Mouse (Mus musculus): ENCODE data around the gene Hjurp. TPM values are rescaled to one million over a fixed set of nuclear protein-coding genes. Genes with fewer than 3 reads are reported as not detected.

The Hjurp gene
- polyA plus RNA-seq, 1 experiment from 2014 or later = 56.0 TPM

GRCm38 (mm10) chr1:88234646-88235045 is 42.8 kb downstream of the Hjurp start:
- no peak for DNase-seq (ENCODE audit: low read depth, low spot score)
- TF ChIP-seq CTCF (IDR thresholded peaks at IDR 0.05) = no peak
- ATAC-seq = no peak
- no peaks in the 10 kb centered on the region for H3K27me3 ChIP-seq
- POLR2A ChIA-PET = no interaction called here
- in situ Hi-C loops (cut with MboI; ENCODE audit: low pct_unique_long_range_greater_than_20kb) = no loop called here
- CTCF ChIA-PET = interaction anchor here (1.0 to 1.4 kb wide), 3 partner anchors 11 to 21 kb away, joined by 3 read pairs; no protein-coding TSS in a partner anchor

GRCm38 (mm10) chr1:88234248-88234610 is 43.2 kb downstream of the Hjurp start:
- DNase-seq (ENCODE audit: low read depth, low spot score) (no peak), ATAC-seq (no peak)
- in situ Hi-C loops (cut with MboI; ENCODE audit: low pct_unique_long_range_greater_than_20kb) = no loop called here
- ChIA-PET CTCF (interaction anchor here (1.3 to 1.4 kb wide), 2 partner anchors 11 to 21 kb away, joined by 3 read pairs; no protein-coding TSS in a partner anchor), POLR2A (interaction anchor here (0.6 kb wide), 1 partner anchor 68 kb away, joined by 3 read pairs; no protein-coding TSS in a partner anchor)
- no peaks in the 10 kb centered on the region for H3K27me3 ChIP-seq
- TF ChIP-seq CTCF (IDR thresholded peaks at IDR 0.05) = no peak

- ChIA-PET POLR2A (interaction anchor here (0.6 kb wide), 1 partner anchor 67 kb away, joined by 3 read pairs; no protein-coding TSS in a partner anchor), CTCF (interaction anchor here (1.3 to 1.4 kb wide), 2 partner anchors 10 to 20 kb away, joined by 3 read pairs; no protein-coding TSS in a partner anchor)
- DNase-seq (ENCODE audit: low read depth, low spot score) (no peak), ATAC-seq (no peak)
- no peak for TF ChIP-seq CTCF (IDR thresholded peaks at IDR 0.05)
- in situ Hi-C loops (cut with MboI; ENCODE audit: low pct_unique_long_range_greater_than_20kb) = no loop called here
- no peaks in the 10 kb centered on the region for H3K27me3 ChIP-seq
Observed at GRCm38 (mm10) chr1:88233421-88234247, 43.8 kb downstream of the Hjurp start.

GRCm38 (mm10) chr1:88232664-88233380 is 44.6 kb downstream of the Hjurp start:
- no peak for ATAC-seq
- H3K27me3 ChIP-seq = no peaks in the 10 kb centered on the region
- no peak for DNase-seq (ENCODE audit: low read depth, low spot score)
- POLR2A ChIA-PET = no interaction called here
- CTCF ChIA-PET = interaction anchor here (1.0 to 1.3 kb wide), 2 partner anchors 14 to 15 kb away, joined by 3 to 4 read pairs; no protein-coding TSS in a partner anchor
- TF ChIP-seq CTCF (IDR thresholded peaks at IDR 0.05) = no peak
- in situ Hi-C loops (cut with MboI; ENCODE audit: low pct_unique_long_range_greater_than_20kb) = no loop called here

GRCm38 (mm10) chr1:88231803-88232499 is 45.5 kb downstream of the Hjurp start:
- ChIA-PET POLR2A (interaction anchor here (1.0 kb wide), 1 partner anchor 20 kb away, joined by 3 read pairs; no protein-coding TSS in a partner anchor), CTCF (interaction anchor here (1.0 to 1.3 kb wide), 3 partner anchors 9 to 16 kb away, joined by 3 to 4 read pairs (median 3); no protein-coding TSS in a partner anchor)
- ATAC-seq (no peak), DNase-seq (ENCODE audit: low read depth, low spot score) (no peak)
- no peaks in the 10 kb centered on the region for H3K27me3 ChIP-seq
- in situ Hi-C loops (cut with MboI; ENCODE audit: low pct_unique_long_range_greater_than_20kb) = no loop called here
- no peak for TF ChIP-seq CTCF (IDR thresholded peaks at IDR 0.05)

- no peaks in the 10 kb centered on the region for H3K27me3 ChIP-seq
- in situ Hi-C loops (cut with MboI; ENCODE audit: low pct_unique_long_range_greater_than_20kb) = no loop called here
- ATAC-seq (no peak), DNase-seq (ENCODE audit: low read depth, low spot score) (no peak)
- ChIA-PET CTCF (interaction anchor here (1.1 to 1.5 kb wide), 2 partner anchors 9 to 32 kb away, joined by 3 to 4 read pairs; no protein-coding TSS in a partner anchor), POLR2A (interaction anchor here (1.0 kb wide), 1 partner anchor 21 kb away, joined by 3 read pairs; no protein-coding TSS in a partner anchor)
- TF ChIP-seq CTCF (IDR thresholded peaks at IDR 0.05) = no peak
Observed at GRCm38 (mm10) chr1:88230981-88231802, 46.2 kb downstream of the Hjurp start.

GRCm38 (mm10) chr1:88230421-88230820 is 47.0 kb downstream of the Hjurp start:
- DNase-seq (ENCODE audit: low read depth, low spot score) = no peak
- no peak for TF ChIP-seq CTCF (IDR thresholded peaks at IDR 0.05)
- CTCF ChIA-PET = interaction anchor here (1.1 to 1.5 kb wide), 2 partner anchors 8 to 33 kb away, joined by 3 to 4 read pairs; no protein-coding TSS in a partner anchor
- POLR2A ChIA-PET = no interaction called here
- no peaks in the 10 kb centered on the region for H3K27me3 ChIP-seq
- ATAC-seq = no peak
- in situ Hi-C loops (cut with MboI; ENCODE audit: low pct_unique_long_range_greater_than_20kb) = no loop called here

GRCm38 (mm10) chr1:88229986-88230385 is 47.4 kb downstream of the Hjurp start:
- ATAC-seq (no peak), DNase-seq (ENCODE audit: low read depth, low spot score) (no peak)
- no peak for TF ChIP-seq CTCF (IDR thresholded peaks at IDR 0.05)
- in situ Hi-C loops (cut with MboI; ENCODE audit: low pct_unique_long_range_greater_than_20kb) = no loop called here
- ChIA-PET POLR2A (no interaction called here), CTCF (interaction anchor here (1.5 kb wide), 1 partner anchor 34 kb away, joined by 4 read pairs; no protein-coding TSS in a partner anchor)
- no peaks in the 10 kb centered on the region for H3K27me3 ChIP-seq

GRCm38 (mm10) chr1:88229566-88229965 is 47.9 kb downstream of the Hjurp start:
- DNase-seq (ENCODE audit: low read depth, low spot score) = no peak
- ChIA-PET POLR2A (no interaction called here), CTCF (no interaction called here)
- in situ Hi-C loops (cut with MboI; ENCODE audit: low pct_unique_long_range_greater_than_20kb) = no loop called here
- no peaks in the 10 kb centered on the region for H3K27me3 ChIP-seq
- ATAC-seq = no peak
- TF ChIP-seq CTCF (IDR thresholded peaks at IDR 0.05) = no peak
